Mouse (Mus musculus): ENCODE data around the gene Hdhd5. TPM values are rescaled to one million over a fixed set of nuclear protein-coding genes. Genes with fewer than 3 reads are reported as not detected.

Hdhd5 gene
- polyA plus RNA-seq, 1 experiment, result 17.5 TPM

GRCm38 (mm10) chr6:120463884-120464283, 67.2 kb downstream of the Hdhd5 start:
- Histone ChIP-seq H3K36me3 (ENCODE audit: control insufficient read depth, insufficient read depth, low read length, poor library complexity, severe bottlenecking) (no peaks in the 10 kb centered on the region), H3K9ac (ENCODE audit: low read depth, poor library complexity, severe bottlenecking) (peak overlapping the region; percentile 89; the same call in 1 of the 2 replicates), H3K27me3 (ENCODE audit: control insufficient read depth, insufficient read depth, low read length, poor library complexity, severe bottlenecking) (no peaks in the 10 kb centered on the region), H3K9me3 (replicated peaks; ENCODE audit: control insufficient read depth, insufficient read depth, low read length, poor library complexity, severe bottlenecking) (no peaks in the 10 kb centered on the region), H3K4me1 (ENCODE audit: control insufficient read depth, insufficient read depth, low read length) (no peaks in the 10 kb centered on the region), H3K27ac (ENCODE audit: insufficient read depth, low read length) (no peak overlapping the region), H3K4me3 (ENCODE audit: low read depth, low read length) (peak overlapping the region; percentile 85)
- TF ChIP-seq CTCF (IDR thresholded peaks at IDR 0.05; ENCODE audit: low read depth, low read length) (no peak), EP300 (IDR thresholded peaks at IDR 0.05; ENCODE audit: insufficient read depth, low read depth, low read length) (no peak), POLR2A (IDR thresholded peaks at IDR 0.05; ENCODE audit: insufficient read depth, low read length) (no peak)

GRCm38 (mm10) chr6:120463086-120463871, 67.8 kb downstream of the Hdhd5 start, which contains the start of gene Il17ra:
Il17ra (plus strand) TSS chr6:120463247.
- TF ChIP-seq EP300 (IDR thresholded peaks at IDR 0.05; ENCODE audit: insufficient read depth, low read depth, low read length) (no peak), POLR2A (IDR thresholded peaks at IDR 0.05; ENCODE audit: insufficient read depth, low read length) (no peak), CTCF (IDR thresholded peaks at IDR 0.05; ENCODE audit: low read depth, low read length) (no peak)
- no peaks in the 10 kb centered on the region for H3K36me3 ChIP-seq (ENCODE audit: control insufficient read depth, insufficient read depth, low read length, poor library complexity, severe bottlenecking)
- H3K9ac ChIP-seq (ENCODE audit: low read depth, poor library complexity, severe bottlenecking), result peak within 1 kb of the TSS; percentile 89
- peak within 1 kb of the TSS; percentile 85 for H3K4me3 ChIP-seq (ENCODE audit: low read depth, low read length)
- no peaks in the 10 kb centered on the region for H3K9me3 ChIP-seq (replicated peaks; ENCODE audit: control insufficient read depth, insufficient read depth, low read length, poor library complexity, severe bottlenecking)
- H3K4me1 ChIP-seq (ENCODE audit: control insufficient read depth, insufficient read depth, low read length), result no peaks in the 10 kb centered on the region
- H3K27ac ChIP-seq (ENCODE audit: insufficient read depth, low read length), result no peak within 1 kb of the TSS
- H3K27me3 ChIP-seq (ENCODE audit: control insufficient read depth, insufficient read depth, low read length, poor library complexity, severe bottlenecking), result no peaks in the 10 kb centered on the region

GRCm38 (mm10) chr6:120462251-120462650, 68.9 kb downstream of the Hdhd5 start:
- Histone ChIP-seq H3K27me3 (ENCODE audit: control insufficient read depth, insufficient read depth, low read length, poor library complexity, severe bottlenecking) (no peaks in the 10 kb centered on the region), H3K4me3 (ENCODE audit: low read depth, low read length) (no peak overlapping the region), H3K27ac (ENCODE audit: insufficient read depth, low read length) (no peak overlapping the region), H3K4me1 (ENCODE audit: control insufficient read depth, insufficient read depth, low read length) (no peaks in the 10 kb centered on the region), H3K36me3 (ENCODE audit: control insufficient read depth, insufficient read depth, low read length, poor library complexity, severe bottlenecking) (no peaks in the 10 kb centered on the region), H3K9me3 (replicated peaks; ENCODE audit: control insufficient read depth, insufficient read depth, low read length, poor library complexity, severe bottlenecking) (no peaks in the 10 kb centered on the region), H3K9ac (ENCODE audit: low read depth, poor library complexity, severe bottlenecking) (no peak overlapping the region)
- TF ChIP-seq CTCF (IDR thresholded peaks at IDR 0.05; ENCODE audit: low read depth, low read length) (no peak), POLR2A (IDR thresholded peaks at IDR 0.05; ENCODE audit: insufficient read depth, low read length) (no peak), EP300 (IDR thresholded peaks at IDR 0.05; ENCODE audit: insufficient read depth, low read depth, low read length) (no peak)

- Histone ChIP-seq H3K9me3 (replicated peaks; ENCODE audit: control insufficient read depth, insufficient read depth, low read length, poor library complexity, severe bottlenecking) (no peaks in the 10 kb centered on the region), H3K27ac (ENCODE audit: insufficient read depth, low read length) (no peak overlapping the region), H3K36me3 (ENCODE audit: control insufficient read depth, insufficient read depth, low read length, poor library complexity, severe bottlenecking) (no peaks in the 10 kb centered on the region), H3K27me3 (ENCODE audit: control insufficient read depth, insufficient read depth, low read length, poor library complexity, severe bottlenecking) (no peaks in the 10 kb centered on the region), H3K9ac (ENCODE audit: low read depth, poor library complexity, severe bottlenecking) (peak overlapping the region; percentile 14; the same call in 1 of the 2 replicates), H3K4me3 (ENCODE audit: low read depth, low read length) (peak overlapping the region; percentile 34), H3K4me1 (ENCODE audit: control insufficient read depth, insufficient read depth, low read length) (no peaks in the 10 kb centered on the region)
- no peak for TF ChIP-seq POLR2A (IDR thresholded peaks at IDR 0.05; ENCODE audit: insufficient read depth, low read length)
- no peak for TF ChIP-seq CTCF (IDR thresholded peaks at IDR 0.05; ENCODE audit: low read depth, low read length)
- no peak for TF ChIP-seq EP300 (IDR thresholded peaks at IDR 0.05; ENCODE audit: insufficient read depth, low read depth, low read length)
Observed at GRCm38 (mm10) chr6:120461217-120461616, 69.9 kb downstream of the Hdhd5 start.

Other genes with a start within 250 kb of the Hdhd5 start
- not detected in 2 replicates for gene D330020A13Rik, start 237.0 kb downstream of the Hdhd5 start, polyA plus RNA-seq (2011; ENCODE audit: insufficient read depth, insufficient read length, low read depth, missing spikeins)
- gene B4galnt3, start 236.8 kb downstream of the Hdhd5 start, polyA plus RNA-seq (2011; ENCODE audit: insufficient read depth, insufficient read length, low read depth, missing spikeins), result 15.7 and 18.6 TPM in 2 replicates
- gene Kdm5a, start 167.2 kb downstream of the Hdhd5 start, polyA plus RNA-seq (2011; ENCODE audit: insufficient read depth, insufficient read length, low read depth, missing spikeins), result 65.6 and 75.3 TPM in 2 replicates
- gene Ccdc77, start 166.9 kb downstream of the Hdhd5 start, polyA plus RNA-seq (2011; ENCODE audit: insufficient read depth, insufficient read length, low read depth, missing spikeins), result 59.3 and 60.4 TPM in 2 replicates
- 3.8 and 4.3 TPM in 2 replicates for gene Il17ra, start 68.1 kb downstream of the Hdhd5 start, polyA plus RNA-seq (2011; ENCODE audit: insufficient read depth, insufficient read length, low read depth, missing spikeins)
- gene Tmem121b, start 37.5 kb downstream of the Hdhd5 start, polyA plus RNA-seq (2011; ENCODE audit: insufficient read depth, insufficient read length, low read depth, missing spikeins), result not detected in 2 replicates
- gene Cecr2, start 135.1 kb upstream of the Hdhd5 start, polyA plus RNA-seq (2011; ENCODE audit: insufficient read depth, insufficient read length, low read depth, missing spikeins), result 73.8 and 77.1 TPM in 2 replicates
- not detected in 2 replicates for gene Slc25a18, start 242.3 kb upstream of the Hdhd5 start, polyA plus RNA-seq (2011; ENCODE audit: insufficient read depth, insufficient read length, low read depth, missing spikeins)

Measured in ES-Bruce4 (cell line).